Mouse (Mus musculus): ENCODE data around the gene Mettl8. TPM values are rescaled to one million over a fixed set of nuclear protein-coding genes. Genes with fewer than 3 reads are reported as not detected.
A peak's percentile ranks its signal among the peaks of the same experiment; 100 is the strongest.

The Mettl8 gene
- total RNA-seq, 2 experiments from 2014 or later, result 11.0 to 14.1 TPM

GRCm38 (mm10) chr2:70990196-70990595 lies 65.2 kb downstream of the Mettl8 start:
- DNase-seq (ENCODE audit: low spot score in 2 of 2), result no peak

- peak in 1 of 2 experiments; percentile 11 for DNase-seq (ENCODE audit: low spot score in 2 of 2)
Measured at GRCm38 (mm10) chr2:70989201-70990191, 65.9 kb downstream of the Mettl8 start.

GRCm38 (mm10) chr2:70978271-70978670 lies 77.1 kb downstream of the Mettl8 start:
- DNase-seq (ENCODE audit: low spot score in 2 of 2), result peak in 1 of 2 experiments; percentile 10

GRCm38 (mm10) chr2:70974769-70975168 lies 80.6 kb downstream of the Mettl8 start:
- no peak for DNase-seq (ENCODE audit: low spot score in 2 of 2)

- DNase-seq (ENCODE audit: low spot score in 2 of 2), result no peak
Measured at GRCm38 (mm10) chr2:70972795-70973518, 82.4 kb downstream of the Mettl8 start.

- DNase-seq (ENCODE audit: low spot score in 2 of 2), result no peak
Measured at GRCm38 (mm10) chr2:70970158-70970741, 85.1 kb downstream of the Mettl8 start.

GRCm38 (mm10) chr2:70968305-70968704 lies 87.1 kb downstream of the Mettl8 start:
- DNase-seq (ENCODE audit: low spot score in 2 of 2), result no peak

- DNase-seq (ENCODE audit: low spot score in 2 of 2), result no peak
Measured at GRCm38 (mm10) chr2:70967216-70967615, 88.2 kb downstream of the Mettl8 start.

GRCm38 (mm10) chr2:70964809-70965208 lies 90.6 kb downstream of the Mettl8 start:
- no peak for DNase-seq (ENCODE audit: low spot score in 2 of 2)

- no peak for DNase-seq (ENCODE audit: low spot score in 2 of 2)
Measured at GRCm38 (mm10) chr2:70962921-70963320, 92.5 kb downstream of the Mettl8 start.

- no peak for DNase-seq (ENCODE audit: low spot score in 2 of 2)
Measured at GRCm38 (mm10) chr2:70961086-70961941, 94.1 kb downstream of the Mettl8 start.

GRCm38 (mm10) chr2:70960090-70960489 lies 95.3 kb downstream of the Mettl8 start:
- DNase-seq (ENCODE audit: low spot score in 2 of 2), result no peak

- DNase-seq (ENCODE audit: low spot score in 2 of 2), result no peak
Measured at GRCm38 (mm10) chr2:70959337-70959736, 96.0 kb downstream of the Mettl8 start.

GRCm38 (mm10) chr2:70958536-70958935 lies 96.8 kb downstream of the Mettl8 start:
- no peak for DNase-seq (ENCODE audit: low spot score in 2 of 2)

- no peak for DNase-seq (ENCODE audit: low spot score in 2 of 2)
Measured at GRCm38 (mm10) chr2:70953616-70954015, 101.8 kb downstream of the Mettl8 start.

GRCm38 (mm10) chr2:70951944-70952343 lies 103.4 kb downstream of the Mettl8 start:
- no peak for DNase-seq (ENCODE audit: low spot score in 2 of 2)

GRCm38 (mm10) chr2:70944511-70945305 lies 110.7 kb downstream of the Mettl8 start:
- no peak for DNase-seq (ENCODE audit: low spot score in 2 of 2)

GRCm38 (mm10) chr2:70940826-70941225 lies 114.6 kb downstream of the Mettl8 start:
- no peak for DNase-seq (ENCODE audit: low spot score in 2 of 2)

- peak in 1 of 2 experiments; percentile 41 for DNase-seq (ENCODE audit: low spot score in 2 of 2)
Measured at GRCm38 (mm10) chr2:70938844-70939494, 116.4 kb downstream of the Mettl8 start.
